Mouse (Mus musculus): Measurements from ENCODE around the gene Rpl26.
"Not testable (repeated sequence)": the region's sequence is repeated elsewhere in the genome, so short reads cannot be mapped to it uniquely, and the experiment has no call there.

Rpl26 gene

DNA sequence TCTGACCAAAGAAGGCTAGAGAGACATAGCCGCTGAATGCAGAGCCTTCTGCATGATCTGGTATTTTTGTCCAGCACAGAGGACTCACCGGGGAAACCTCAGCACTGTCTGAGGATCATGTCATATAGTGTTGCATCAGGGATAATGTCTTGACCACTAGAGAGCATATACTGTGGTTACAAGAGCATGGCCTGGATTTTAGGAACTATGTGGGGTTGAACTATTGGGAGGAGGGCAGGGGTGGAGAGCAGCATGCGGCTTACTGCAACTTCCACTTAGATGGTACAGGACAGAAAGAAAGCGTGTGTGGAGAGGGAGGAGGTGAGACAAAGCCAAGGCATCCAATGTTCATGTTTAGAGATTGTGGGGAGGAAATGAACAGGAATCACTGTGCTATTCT is 13.2 kb downstream of the Rpl26 start:
- DNase-seq (ENCODE audit: low spot score in 2 of 2): no peak

DNA sequence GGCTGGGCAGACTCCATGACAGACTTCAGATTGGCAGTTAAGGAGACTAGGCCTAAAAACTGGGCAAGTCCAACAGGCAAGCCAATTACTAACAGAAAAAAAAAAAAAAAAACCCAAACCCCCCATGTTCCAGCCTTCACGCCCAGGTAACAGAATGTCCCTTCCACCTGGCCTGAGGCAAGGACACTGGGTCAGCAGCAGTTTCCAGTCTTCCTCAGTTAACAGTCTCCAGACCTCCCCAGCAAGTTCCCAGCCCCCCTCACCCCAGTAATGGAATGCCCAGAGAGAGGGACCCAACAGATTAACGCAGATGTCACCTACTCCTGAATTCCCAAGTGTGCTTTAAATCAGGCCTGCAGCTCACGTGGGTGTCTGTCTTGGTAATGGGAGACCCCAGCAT is 21.8 kb downstream of the Rpl26 start:
- DNase-seq (ENCODE audit: low spot score in 2 of 2): no peak

DNA sequence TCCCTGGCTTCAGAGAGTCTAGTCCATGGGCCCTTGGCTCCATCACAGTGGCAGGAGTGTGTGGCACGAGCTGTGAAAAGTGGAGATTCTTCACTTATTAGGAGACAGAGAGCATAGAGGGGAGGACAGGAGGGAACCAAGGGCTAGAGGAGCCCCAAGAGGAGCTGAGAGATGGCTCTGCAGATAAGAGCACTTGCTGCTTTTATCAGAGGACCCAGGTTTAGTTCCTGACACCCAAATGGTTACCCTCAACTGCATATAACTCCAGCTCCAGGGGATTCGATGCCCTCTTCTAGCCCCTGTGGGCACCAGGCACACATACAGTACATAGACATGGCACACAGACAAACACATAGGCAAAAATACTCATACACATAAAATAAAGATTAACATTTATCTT is 23.4 kb downstream of the Rpl26 start:
- DNase-seq (ENCODE audit: low spot score in 2 of 2): no peak

DNA sequence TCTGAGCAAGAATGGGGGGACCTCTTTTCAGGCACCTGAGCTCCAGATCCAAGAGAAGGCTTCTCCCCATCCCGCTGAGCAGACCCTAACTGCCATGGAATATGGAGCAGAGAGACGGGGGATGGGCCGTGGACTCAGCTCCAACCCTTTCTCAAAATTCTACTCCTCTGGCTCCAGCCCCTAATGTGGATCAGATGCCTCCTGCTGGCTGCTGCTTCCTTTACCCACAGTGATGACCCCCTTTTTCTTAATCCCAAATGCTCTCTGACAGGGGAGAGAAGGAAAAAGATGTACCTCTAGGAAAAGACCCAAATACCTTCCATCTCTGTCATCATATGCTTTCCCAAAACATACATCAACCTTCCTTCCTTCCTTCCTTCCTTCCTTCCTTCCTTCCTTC is 25.6 kb downstream of the Rpl26 start, which contains the start of gene Odf4:
Odf4 (minus strand) TSS at position 101 of the 400 bp plus-strand sequence.
- DNase-seq (ENCODE audit: low spot score in 2 of 2): no peak

DNA sequence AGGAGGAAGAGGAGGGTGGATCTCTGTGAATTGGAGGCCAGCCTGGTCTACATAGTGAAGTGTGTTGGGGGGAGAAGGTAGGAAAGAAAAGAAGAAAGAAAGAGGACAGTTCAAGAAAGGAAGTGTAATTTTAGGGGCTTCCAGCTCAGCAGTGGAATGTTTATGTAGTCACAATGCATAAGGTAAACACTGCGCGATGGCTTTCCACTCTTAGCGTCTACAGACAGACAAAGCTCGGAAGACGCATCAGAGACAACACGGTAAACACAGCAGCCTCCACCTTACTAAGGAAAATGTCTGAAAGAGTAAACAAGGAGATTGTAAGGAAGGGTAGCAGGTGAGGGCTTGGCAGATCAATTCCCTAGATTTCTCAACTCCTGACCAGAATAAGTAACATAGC is 28.6 kb downstream of the Rpl26 start:
- no peak for DNase-seq (ENCODE audit: low spot score in 2 of 2)

DNA sequence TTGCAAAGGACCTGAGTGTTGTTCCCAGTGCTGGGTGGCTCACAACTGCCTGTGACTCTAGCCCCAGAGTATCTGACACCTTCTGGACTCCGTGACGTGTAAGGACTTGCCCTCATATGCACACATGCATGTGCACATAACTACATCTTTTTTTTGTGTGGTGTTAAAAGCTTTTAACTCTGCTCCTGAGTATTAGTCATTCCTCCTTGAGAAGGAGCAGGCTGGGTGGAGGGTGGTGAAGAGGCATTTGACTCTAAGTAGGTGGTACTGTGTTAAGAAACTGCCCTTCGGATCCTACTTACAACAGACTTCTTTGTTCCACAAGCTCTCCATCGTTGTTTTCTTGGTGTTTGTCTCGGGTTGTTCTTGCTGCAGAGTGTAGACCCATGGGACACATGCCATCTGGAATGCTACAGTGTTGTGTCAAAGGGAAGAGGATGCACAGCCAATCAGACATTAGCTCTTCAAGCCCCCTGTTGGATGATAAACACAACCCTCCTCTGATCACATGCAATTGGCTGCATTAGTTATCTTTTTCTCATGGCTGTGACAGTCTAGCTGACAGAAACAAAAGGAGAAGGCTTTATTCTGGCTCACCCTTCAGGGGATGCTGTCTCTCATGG is 32.6 kb downstream of the Rpl26 start:
- DNase-seq (ENCODE audit: low spot score in 2 of 2): no peak

DNA sequence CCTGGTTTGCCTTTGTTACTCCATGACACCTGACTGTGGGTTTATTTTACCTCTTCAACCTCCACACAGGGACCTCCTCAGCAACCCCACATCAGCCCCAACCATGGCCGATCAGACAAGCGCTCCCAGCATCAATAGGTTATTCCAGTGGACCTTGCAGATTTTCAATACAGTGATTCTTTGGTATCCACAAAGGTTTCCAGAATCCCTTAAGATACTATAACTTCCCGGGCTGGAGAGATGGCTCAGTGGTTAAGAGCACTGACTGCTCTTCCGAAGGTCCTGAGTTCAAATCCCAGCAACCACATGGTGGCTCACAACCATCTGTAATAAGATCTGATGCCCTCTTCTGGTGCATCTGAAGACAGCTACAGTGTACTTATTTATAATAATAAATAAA is 35.6 kb downstream of the Rpl26 start:
- not testable (repeated sequence) for DNase-seq (ENCODE audit: low spot score in 2 of 2)

DNA sequence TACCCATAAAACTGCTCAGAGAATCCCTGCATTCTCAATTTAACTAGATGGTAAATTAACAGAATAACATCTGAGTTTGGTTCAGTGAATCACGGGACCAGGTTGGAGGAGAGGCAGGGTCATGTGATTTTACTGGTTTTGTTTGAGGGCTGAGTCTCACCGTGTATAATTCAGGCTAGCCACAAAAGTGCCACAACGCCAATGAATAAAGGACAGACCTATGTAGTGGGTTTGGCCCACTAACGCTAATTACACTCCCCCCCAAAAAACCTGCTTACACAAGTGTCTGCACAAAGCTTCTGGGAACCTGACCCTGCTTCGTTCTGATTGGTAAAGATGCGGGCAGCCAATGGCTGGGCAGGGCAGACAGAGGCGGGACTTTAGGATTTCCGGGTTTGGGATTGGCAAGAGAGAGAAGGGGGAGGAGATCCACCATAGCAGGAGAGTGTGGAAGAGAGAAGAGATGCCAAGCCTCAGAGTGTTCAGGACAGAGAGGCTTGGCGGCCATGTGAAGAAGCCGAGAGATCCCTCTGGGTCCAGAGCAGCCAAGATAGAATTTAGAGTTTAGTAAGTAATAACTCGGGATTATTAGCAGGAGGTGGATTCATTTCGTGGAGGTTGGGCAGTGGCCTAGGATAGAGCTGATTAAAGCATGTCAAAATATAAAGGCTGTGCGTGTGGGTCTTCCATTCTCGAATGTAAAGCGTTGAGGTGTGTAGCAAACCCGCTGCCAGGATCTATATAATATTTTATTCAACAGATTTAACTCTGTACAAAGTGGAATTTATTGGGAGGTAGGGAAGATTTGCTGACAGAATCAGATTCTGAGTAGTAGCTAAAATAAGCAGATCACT is 38.3 kb downstream of the Rpl26 start:
- peak; percentile 68 to 80 for DNase-seq (ENCODE audit: low spot score in 2 of 2)

DNA sequence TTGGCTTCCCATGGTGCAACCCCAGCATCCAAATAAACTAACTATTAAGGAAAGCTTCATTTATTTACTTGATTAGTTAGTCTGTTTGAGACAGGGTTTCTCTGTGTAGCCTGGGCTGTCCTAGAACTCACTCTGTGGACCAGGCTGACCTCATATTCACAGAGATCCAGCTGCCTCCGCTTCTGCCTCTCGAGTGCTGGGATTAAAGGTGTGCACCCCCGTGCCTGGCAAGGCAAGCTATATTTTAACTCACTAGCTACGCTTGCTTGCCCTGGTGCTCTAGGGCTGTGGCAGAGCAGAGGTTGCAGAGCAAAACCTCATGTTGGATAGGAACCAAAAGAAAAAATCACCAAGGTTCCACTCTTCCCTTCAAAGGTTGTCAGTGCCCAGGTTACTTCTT is 39.1 kb downstream of the Rpl26 start:
- DNase-seq (ENCODE audit: low spot score in 2 of 2): no peak

DNA sequence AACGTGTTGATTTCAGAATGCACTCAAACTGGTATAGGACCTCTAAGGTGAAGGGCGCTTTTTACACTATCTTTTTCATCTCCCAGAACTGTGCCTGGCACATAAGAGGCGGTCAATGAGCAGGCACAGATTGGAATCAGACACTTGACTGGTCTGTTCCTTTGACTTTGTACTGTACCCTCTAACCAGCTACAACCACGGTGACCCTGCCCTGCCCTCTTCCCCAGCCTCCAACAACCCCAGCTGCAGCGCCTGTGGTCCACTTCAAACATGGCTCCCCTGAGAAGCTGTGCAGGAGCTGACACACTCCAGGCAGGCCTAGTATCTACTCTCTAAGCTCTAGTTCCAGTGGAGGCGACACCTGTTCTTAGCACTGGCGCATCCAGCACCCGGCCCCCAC is 41.3 kb downstream of the Rpl26 start:
- no peak for DNase-seq (ENCODE audit: low spot score in 2 of 2)

DNA sequence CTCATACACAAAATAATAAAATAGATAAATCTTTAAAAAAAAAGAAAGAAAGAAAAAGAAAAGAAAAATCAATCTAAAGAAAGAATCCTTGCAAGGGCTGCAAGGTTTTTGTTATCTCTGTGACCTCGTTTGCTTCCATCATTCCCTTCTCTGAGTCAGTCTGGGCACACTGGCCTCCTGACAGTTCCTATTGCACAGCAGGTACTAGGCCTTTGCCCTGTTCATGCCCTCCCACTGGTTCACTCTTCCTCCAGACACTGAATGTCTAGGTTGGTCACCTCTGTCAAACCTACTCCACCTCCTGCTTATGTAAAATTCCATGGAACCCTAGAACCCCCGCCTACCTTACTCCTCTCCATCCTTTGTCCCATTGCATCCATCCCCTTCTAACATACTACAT is 43.9 kb downstream of the Rpl26 start:
- no peak for DNase-seq (ENCODE audit: low spot score in 2 of 2)

DNA sequence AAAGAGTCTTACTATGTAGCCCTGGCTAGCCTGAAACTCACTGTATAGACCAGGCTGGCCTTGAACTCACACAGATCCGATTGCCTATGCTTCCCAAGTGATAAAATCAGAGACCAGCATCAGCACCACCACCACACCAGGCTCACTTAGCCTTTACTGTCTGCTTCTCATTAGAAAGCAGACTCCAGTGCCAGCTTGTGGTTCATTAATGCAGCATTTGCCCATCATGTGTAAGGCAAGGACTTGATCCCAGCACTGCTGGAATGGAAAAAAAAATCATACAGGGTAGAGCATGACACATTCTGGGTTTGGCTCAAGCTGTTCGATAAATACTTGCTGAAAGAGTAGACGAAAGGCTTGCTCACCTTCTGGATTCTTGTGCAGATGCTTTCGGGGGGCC is 44.6 kb downstream of the Rpl26 start:
- DNase-seq (ENCODE audit: low spot score in 2 of 2): no peak

DNA sequence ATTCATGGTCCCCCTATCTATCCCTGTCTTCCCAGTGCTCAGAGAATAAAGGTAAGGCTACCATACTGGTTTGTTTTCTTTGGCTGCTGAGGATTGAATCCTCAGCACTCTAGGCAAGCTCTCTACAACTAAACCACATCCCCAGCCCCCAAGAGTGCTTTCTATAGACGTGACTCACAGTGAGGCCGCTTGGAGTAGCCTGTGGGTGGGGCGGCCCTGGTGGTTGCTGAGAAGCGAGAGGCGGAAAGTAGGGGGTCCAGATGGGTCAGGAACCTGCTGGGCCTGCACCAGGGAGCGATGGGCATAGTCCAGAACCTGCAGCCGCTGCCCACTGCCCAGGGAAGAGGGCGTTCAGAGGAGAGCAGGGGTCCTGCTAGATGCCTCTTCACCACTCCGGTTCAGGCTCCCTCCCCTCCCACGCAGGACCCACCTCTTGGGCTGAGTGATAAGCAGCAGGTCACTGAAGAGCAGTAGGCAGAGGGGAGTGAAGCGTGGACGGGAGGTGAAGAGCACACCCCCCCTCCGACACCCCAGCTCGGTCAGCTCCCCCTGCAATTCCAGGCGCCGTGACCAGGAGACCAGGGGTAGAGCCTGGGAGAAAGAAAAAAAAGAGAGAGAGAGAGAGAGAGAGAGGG is 45.5 kb downstream of the Rpl26 start:
- peak in 1 of 2 experiments; percentile 11 for DNase-seq (ENCODE audit: low spot score in 2 of 2)

DNA sequence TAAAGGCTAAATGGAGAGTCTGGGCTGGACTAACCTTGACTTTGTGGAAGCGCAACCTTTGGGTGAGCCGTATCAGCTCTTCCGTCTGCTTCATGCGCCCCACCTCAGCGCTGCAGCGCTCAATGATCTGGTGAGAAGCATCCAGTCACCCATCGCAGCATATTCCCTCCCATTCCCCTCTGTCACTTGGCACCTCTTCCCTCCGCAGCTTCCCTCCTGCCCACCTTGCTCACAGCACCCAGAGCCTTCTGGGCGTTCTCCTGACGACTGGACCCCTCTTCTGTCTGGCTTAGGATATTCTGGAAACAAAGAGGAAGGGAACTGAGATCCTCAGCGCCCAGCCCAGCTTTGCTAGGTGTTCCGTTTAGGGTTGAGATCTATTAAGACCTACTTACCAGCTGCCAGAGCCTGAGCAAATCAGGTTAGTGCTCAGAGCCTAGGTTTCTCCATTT is 46.2 kb downstream of the Rpl26 start:
- DNase-seq (ENCODE audit: low spot score in 2 of 2): peak in 1 of 2 experiments; percentile 32

DNA sequence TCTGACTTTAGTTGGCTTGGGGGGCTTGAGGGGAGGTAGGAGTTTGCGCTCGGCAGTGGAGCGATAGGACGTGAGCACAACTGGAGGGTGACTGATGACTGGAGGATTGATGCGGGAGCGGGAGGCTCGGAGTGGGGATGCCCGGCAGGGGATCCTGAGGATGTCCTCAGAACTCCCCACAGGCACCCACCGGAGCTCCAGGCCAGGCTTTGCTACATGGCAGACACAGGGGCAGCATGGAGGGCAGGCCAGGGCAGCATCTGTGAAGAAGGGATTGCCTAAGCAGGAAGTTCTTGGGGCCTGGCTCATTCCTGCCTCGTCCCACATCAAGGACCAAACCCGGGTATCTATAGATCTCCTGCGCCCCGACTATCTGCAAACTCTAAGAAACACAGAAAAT is 52.5 kb downstream of the Rpl26 start:
- no peak for DNase-seq (ENCODE audit: low spot score in 2 of 2)

DNA sequence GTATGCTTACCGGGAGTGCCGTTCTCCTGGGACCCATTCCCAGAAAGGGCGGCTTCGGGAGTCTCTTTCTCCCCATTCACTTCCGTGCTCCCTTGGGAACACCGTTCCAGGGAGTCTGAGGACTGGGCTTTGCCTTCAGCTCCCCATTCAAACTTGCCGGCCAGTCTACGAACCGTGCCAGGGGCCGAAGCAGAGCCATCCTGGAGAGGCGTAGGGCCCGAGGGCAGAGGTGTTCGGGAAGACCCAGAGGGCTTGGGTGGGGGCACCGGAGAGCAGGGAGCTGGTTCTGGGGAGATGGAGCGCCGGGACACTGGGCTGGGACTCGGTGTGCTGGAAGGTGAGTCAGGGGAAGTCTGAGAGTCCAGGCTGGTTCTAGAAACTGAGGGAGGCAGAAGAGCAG is 53.0 kb downstream of the Rpl26 start:
- DNase-seq (ENCODE audit: low spot score in 2 of 2): no peak

DNA sequence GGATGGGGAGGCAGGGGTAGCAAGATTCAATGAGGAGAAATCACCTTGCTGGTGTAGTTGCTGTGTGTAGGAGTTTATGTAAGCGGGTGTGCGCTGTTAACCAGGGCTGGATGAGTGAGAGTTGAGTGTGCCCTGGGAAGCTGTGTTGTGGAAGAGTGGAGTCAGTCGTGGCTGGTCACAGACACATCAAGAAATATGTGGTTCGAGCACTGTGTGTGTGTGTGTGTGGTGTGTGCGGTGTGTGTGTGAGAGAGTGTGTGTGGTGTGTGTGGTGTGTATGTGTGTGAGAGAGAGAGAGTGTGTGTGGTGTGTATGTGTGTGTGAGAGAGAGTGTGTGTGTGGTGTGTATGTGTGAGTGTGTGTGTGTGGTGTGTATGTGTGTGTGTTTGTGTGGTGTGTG is 54.1 kb downstream of the Rpl26 start:
- no peak for DNase-seq (ENCODE audit: low spot score in 2 of 2)

DNA sequence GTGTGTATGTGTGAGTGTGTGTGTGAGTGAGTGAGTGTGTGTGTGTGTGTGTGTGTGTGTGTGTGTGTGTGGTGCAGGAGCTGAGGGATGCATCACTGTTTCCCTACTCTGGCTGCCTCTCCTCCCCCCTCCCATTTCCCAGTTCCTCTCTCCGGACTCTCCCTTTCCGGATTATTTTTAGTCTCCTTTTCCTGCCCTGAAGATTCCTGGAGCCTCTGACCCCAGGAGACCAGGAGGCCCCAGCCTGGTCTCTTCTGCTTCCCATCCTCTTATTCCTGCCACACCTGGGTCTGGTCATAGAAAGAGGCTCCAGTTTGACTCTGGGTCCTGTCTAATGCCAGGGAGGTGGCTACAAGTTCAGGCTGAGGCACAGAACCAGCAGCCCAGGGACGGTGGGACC is 54.7 kb downstream of the Rpl26 start:
- no peak for DNase-seq (ENCODE audit: low spot score in 2 of 2)

Measured in cerebellum, postnatal 4 days (tissue).